Mouse (Mus musculus): Measurements from ENCODE around the gene Cacna2d3. TPM values are rescaled to one million over a fixed set of nuclear protein-coding genes. Genes with fewer than 3 reads are reported as not detected.

Gene Cacna2d3
- polyA plus RNA-seq, 1 experiment from 2014 or later = not detected

GRCm38 (mm10) chr14:29393786-29394185, 327.9 kb downstream of the Cacna2d3 start:
- Histone ChIP-seq H3K9me3 (ENCODE audit: low read length) (no peaks in the 10 kb centered on the region), H3K4me1 (ENCODE audit: insufficient read depth) (no peaks in the 10 kb centered on the region), H3K4me2 (ENCODE audit: low read depth, low read length) (no peak overlapping the region), H3K4me3 (ENCODE audit: low read depth, low read length) (no peak overlapping the region), H3K9ac (replicated peaks) (no peak overlapping the region), H3K27me3 (ENCODE audit: insufficient read depth, low read length) (no peaks in the 10 kb centered on the region), H3K36me3 (replicated peaks; ENCODE audit: insufficient read depth, low read length) (no peaks in the 10 kb centered on the region), H3K27ac (ENCODE audit: low read depth) (no peak overlapping the region)
- TF ChIP-seq CTCF (IDR thresholded peaks at IDR 0.05; ENCODE audit: low read depth) (no peak), EP300 (IDR thresholded peaks at IDR 0.05; ENCODE audit: low read depth) (no peak)
- no peak for DNase-seq
- 77% methylated on average over 8 of the region's 8 CpGs for WGBS (ENCODE audit: insufficient replicate concordance)
- no peak for ATAC-seq

DNA sequence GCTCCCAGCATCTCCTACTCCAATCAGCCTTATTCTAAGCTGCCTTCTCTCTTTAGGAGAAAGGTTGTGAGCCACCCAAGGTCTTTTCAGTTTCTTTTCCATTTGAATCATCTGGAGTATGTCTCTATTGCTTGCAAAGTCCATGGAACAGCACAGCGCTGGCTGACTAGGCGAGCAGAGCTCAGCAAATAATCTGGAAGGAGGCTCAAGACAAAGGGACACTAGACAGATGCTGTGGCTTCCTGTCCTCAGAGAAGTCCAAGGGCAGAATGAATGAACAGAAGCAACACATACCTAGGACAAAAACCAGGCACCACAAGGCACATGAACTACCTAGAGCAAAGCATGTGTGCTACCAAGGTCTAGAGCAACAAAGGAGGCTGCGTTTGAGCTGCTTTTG, 328.8 kb downstream of the Cacna2d3 start:
- Histone ChIP-seq H3K4me1 (ENCODE audit: insufficient read depth) (no peaks in the 10 kb centered on the region), H3K4me2 (ENCODE audit: low read depth, low read length) (no peak overlapping the region), H3K9me3 (ENCODE audit: low read length) (no peaks in the 10 kb centered on the region), H3K27me3 (ENCODE audit: insufficient read depth, low read length) (no peaks in the 10 kb centered on the region), H3K9ac (replicated peaks) (no peak overlapping the region), H3K27ac (ENCODE audit: low read depth) (no peak overlapping the region), H3K36me3 (replicated peaks; ENCODE audit: insufficient read depth, low read length) (no peaks in the 10 kb centered on the region), H3K4me3 (ENCODE audit: low read depth, low read length) (no peak overlapping the region)
- DNase-seq (no peak), ATAC-seq (no peak)
- WGBS (ENCODE audit: insufficient replicate concordance) = 76% methylated on average over 3 of the region's 3 CpGs
- TF ChIP-seq EP300 (IDR thresholded peaks at IDR 0.05; ENCODE audit: low read depth) = no peak
- TF ChIP-seq CTCF (IDR thresholded peaks at IDR 0.05; ENCODE audit: low read depth) = no peak

GRCm38 (mm10) chr14:29391489-29391888, 330.2 kb downstream of the Cacna2d3 start:
- H3K9me3 ChIP-seq (ENCODE audit: low read length) = no peaks in the 10 kb centered on the region
- H3K36me3 ChIP-seq (replicated peaks; ENCODE audit: insufficient read depth, low read length) = no peaks in the 10 kb centered on the region
- H3K9ac ChIP-seq (replicated peaks) = no peak overlapping the region
- WGBS (ENCODE audit: insufficient replicate concordance) = 75% methylated on average over 2 of the region's 2 CpGs
- H3K27ac ChIP-seq (ENCODE audit: low read depth) = no peak overlapping the region
- no peaks in the 10 kb centered on the region for H3K27me3 ChIP-seq (ENCODE audit: insufficient read depth, low read length)
- H3K4me2 ChIP-seq (ENCODE audit: low read depth, low read length) = no peak overlapping the region
- H3K4me1 ChIP-seq (ENCODE audit: insufficient read depth) = no peaks in the 10 kb centered on the region
- DNase-seq (no peak), ATAC-seq (no peak)
- no peak overlapping the region for H3K4me3 ChIP-seq (ENCODE audit: low read depth, low read length)
- TF ChIP-seq CTCF (IDR thresholded peaks at IDR 0.05; ENCODE audit: low read depth) (no peak), EP300 (IDR thresholded peaks at IDR 0.05; ENCODE audit: low read depth) (no peak)

DNA sequence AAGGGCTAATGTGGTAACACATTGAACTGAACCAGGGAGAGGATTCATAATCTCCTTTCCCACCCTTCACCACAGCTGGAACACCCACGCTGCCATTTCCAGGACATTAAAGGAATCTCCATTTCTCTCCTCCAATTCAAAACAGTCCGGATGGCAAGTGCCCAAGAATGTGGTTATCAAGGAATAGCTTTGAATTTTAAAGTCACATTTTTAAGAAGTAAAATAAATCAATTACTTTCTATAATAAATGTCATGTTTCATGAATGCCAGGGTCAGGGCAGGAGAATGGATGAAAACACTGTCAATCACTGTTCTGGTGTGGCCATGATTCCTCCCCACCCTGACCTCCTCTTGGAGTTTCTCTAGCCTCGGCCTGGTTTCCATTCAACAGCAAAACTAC, 333.9 kb downstream of the Cacna2d3 start:
- ATAC-seq = no peak
- no peak overlapping the region for H3K27ac ChIP-seq (ENCODE audit: low read depth)
- H3K9ac ChIP-seq (replicated peaks) = no peak overlapping the region
- no peaks in the 10 kb centered on the region for H3K36me3 ChIP-seq (replicated peaks; ENCODE audit: insufficient read depth, low read length)
- TF ChIP-seq CTCF (IDR thresholded peaks at IDR 0.05; ENCODE audit: low read depth) = no peak
- no peak for TF ChIP-seq EP300 (IDR thresholded peaks at IDR 0.05; ENCODE audit: low read depth)
- H3K4me3 ChIP-seq (ENCODE audit: low read depth, low read length) = no peak overlapping the region
- H3K4me1 ChIP-seq (ENCODE audit: insufficient read depth) = no peaks in the 10 kb centered on the region
- no peak for DNase-seq
- WGBS (ENCODE audit: insufficient replicate concordance) = 69% methylated on average over 3 of the region's 3 CpGs
- H3K4me2 ChIP-seq (ENCODE audit: low read depth, low read length) = no peak overlapping the region
- no peaks in the 10 kb centered on the region for H3K27me3 ChIP-seq (ENCODE audit: insufficient read depth, low read length)
- H3K9me3 ChIP-seq (ENCODE audit: low read length) = no peaks in the 10 kb centered on the region

GRCm38 (mm10) chr14:29385500-29385899, 336.2 kb downstream of the Cacna2d3 start:
- Histone ChIP-seq H3K9me3 (ENCODE audit: low read length) (no peaks in the 10 kb centered on the region), H3K9ac (replicated peaks) (no peak overlapping the region), H3K4me3 (ENCODE audit: low read depth, low read length) (no peak overlapping the region), H3K27me3 (ENCODE audit: insufficient read depth, low read length) (no peaks in the 10 kb centered on the region), H3K36me3 (replicated peaks; ENCODE audit: insufficient read depth, low read length) (no peaks in the 10 kb centered on the region), H3K4me1 (ENCODE audit: insufficient read depth) (no peaks in the 10 kb centered on the region), H3K4me2 (ENCODE audit: low read depth, low read length) (no peak overlapping the region), H3K27ac (ENCODE audit: low read depth) (no peak overlapping the region)
- ATAC-seq = no peak
- no peak for DNase-seq
- TF ChIP-seq EP300 (IDR thresholded peaks at IDR 0.05; ENCODE audit: low read depth) = no peak
- TF ChIP-seq CTCF (IDR thresholded peaks at IDR 0.05; ENCODE audit: low read depth) = no peak

DNA sequence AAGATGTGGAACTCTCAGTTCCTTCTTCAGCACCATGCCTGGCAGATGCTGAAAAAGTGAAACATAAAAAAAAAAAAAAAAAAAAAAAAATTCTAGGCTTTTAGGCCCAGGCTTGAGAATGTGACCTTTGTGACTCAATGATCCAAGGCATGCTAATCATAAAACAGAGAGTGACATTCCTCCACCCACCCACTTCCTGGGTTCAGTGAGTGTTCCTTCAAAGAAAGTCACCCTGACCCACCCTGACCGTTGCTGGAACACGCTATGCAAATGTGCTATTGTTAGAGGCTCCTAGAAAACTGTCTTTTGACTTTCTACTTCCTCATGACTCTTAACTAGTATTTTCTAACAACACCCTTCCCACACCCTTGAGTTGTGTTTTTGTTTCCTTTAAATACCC, 338.9 kb downstream of the Cacna2d3 start:
- H3K27me3 ChIP-seq (ENCODE audit: insufficient read depth, low read length) = no peaks in the 10 kb centered on the region
- DNase-seq (no peak), ATAC-seq (no peak)
- H3K27ac ChIP-seq (ENCODE audit: low read depth) = no peak overlapping the region
- no peaks in the 10 kb centered on the region for H3K4me1 ChIP-seq (ENCODE audit: insufficient read depth)
- H3K9ac ChIP-seq (replicated peaks) = no peak overlapping the region
- H3K36me3 ChIP-seq (replicated peaks; ENCODE audit: insufficient read depth, low read length) = no peaks in the 10 kb centered on the region
- no peak overlapping the region for H3K4me2 ChIP-seq (ENCODE audit: low read depth, low read length)
- H3K4me3 ChIP-seq (ENCODE audit: low read depth, low read length) = no peak overlapping the region
- no peaks in the 10 kb centered on the region for H3K9me3 ChIP-seq (ENCODE audit: low read length)
- no peak for TF ChIP-seq CTCF (IDR thresholded peaks at IDR 0.05; ENCODE audit: low read depth)
- no peak for TF ChIP-seq EP300 (IDR thresholded peaks at IDR 0.05; ENCODE audit: low read depth)
- WGBS (ENCODE audit: insufficient replicate concordance) = 78% methylated on average over 2 of the region's 2 CpGs

DNA sequence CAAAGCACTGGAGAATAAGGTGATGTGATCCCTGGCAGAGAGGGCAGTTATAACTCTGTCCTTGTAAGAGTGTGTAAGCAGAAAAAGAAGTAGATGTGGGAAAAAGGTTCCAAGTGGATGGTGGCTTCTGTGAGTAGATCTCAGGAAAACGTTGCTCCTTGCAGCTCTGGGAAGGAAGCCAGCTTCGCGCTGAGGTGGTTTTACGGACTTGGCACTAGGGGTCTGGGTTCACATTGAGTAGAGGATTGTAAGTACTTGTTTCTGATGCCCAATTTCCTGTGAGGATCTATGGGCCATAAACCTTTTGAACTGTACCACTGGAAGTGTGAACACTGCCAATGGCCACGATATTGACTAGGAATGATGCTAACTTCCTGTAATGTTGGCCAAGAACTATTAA, 354.8 kb downstream of the Cacna2d3 start:
- Histone ChIP-seq H3K36me3 (replicated peaks; ENCODE audit: insufficient read depth, low read length) (no peaks in the 10 kb centered on the region), H3K27me3 (ENCODE audit: insufficient read depth, low read length) (no peaks in the 10 kb centered on the region), H3K27ac (ENCODE audit: low read depth) (no peak overlapping the region), H3K4me2 (ENCODE audit: low read depth, low read length) (no peak overlapping the region), H3K4me1 (ENCODE audit: insufficient read depth) (no peaks in the 10 kb centered on the region), H3K9me3 (ENCODE audit: low read length) (no peaks in the 10 kb centered on the region), H3K4me3 (ENCODE audit: low read depth, low read length) (no peak overlapping the region), H3K9ac (replicated peaks) (no peak overlapping the region)
- TF ChIP-seq CTCF (IDR thresholded peaks at IDR 0.05; ENCODE audit: low read depth) = no peak
- no peak for TF ChIP-seq EP300 (IDR thresholded peaks at IDR 0.05; ENCODE audit: low read depth)
- 74% methylated on average over 5 of the region's 5 CpGs for WGBS (ENCODE audit: insufficient replicate concordance)
- DNase-seq (no peak), ATAC-seq (no peak)

Data from liver, postnatal 0 days (tissue).